Mouse (Mus musculus) stomach, embryonic 16.5 days (tissue): Measurements from ENCODE around the gene Chrm4. TPM values are rescaled to one million over a fixed set of nuclear protein-coding genes. Genes with fewer than 3 reads are reported as not detected.
A peak's percentile ranks its signal among the peaks of the same experiment; 100 is the strongest.

Source experiments
- ATAC-seq: fragments of 200-750 bp; cut with Nextera tagmentation; 2 replicates; pipeline ENCODE4 v1.8.0; 2017; ENCODE audit warnings: moderate number of reproducible peaks, moderate TSS enrichment; ENCODE audit not compliant: insufficient read depth, low FRiP score
- H3K27ac ChIP-seq: fragments of 300-500 bp; sonication (generic); 2 replicates; pipeline ENCODE4 v1.5.1; 2014; ENCODE audit warnings: low read length
- H3K27me3 ChIP-seq: fragments of 300-500 bp; sonication (generic); 2 replicates; pipeline ENCODE4 v1.6.1; 2014; ENCODE audit warnings: low read length, control low read depth, mixed read lengths; ENCODE audit not compliant: control insufficient read depth, insufficient read depth
- H3K36me3 ChIP-seq: fragments of 300-500 bp; sonication (generic); 2 replicates; pipeline ENCODE4 v1.6.1; 2014; ENCODE audit warnings: low read length; ENCODE audit not compliant: control insufficient read depth, insufficient read depth
- H3K4me1 ChIP-seq: fragments of 300-500 bp; sonication (generic); 2 replicates; pipeline ENCODE4 v1.6.1; 2014; ENCODE audit warnings: low read length, control low read depth, mixed read lengths; ENCODE audit not compliant: control insufficient read depth, insufficient read depth
- H3K4me2 ChIP-seq: fragments of 300-500 bp; sonication (generic); 2 replicates; pipeline ENCODE4 v1.6.1; 2014; ENCODE audit warnings: low read depth, low read length, mixed read lengths
- H3K4me3 ChIP-seq: fragments of 300-500 bp; sonication (generic); replicated peaks from 2 replicates; pipeline ENCODE4 v1.5.1; 2014; ENCODE audit warnings: mild to moderate bottlenecking, low read length
- H3K9ac ChIP-seq: fragments of 300-500 bp; sonication (generic); 2 replicates; pipeline ENCODE4 v1.6.1; 2014; ENCODE audit warnings: low read length
- H3K9me3 ChIP-seq: fragments of 300-500 bp; sonication (generic); replicated peaks from 2 replicates; pipeline ENCODE4 v1.6.1; 2016; ENCODE audit warnings: low read length, control low read depth; ENCODE audit not compliant: control insufficient read depth
- WGBS: fragments of 180-500 bp; shearing (Covaris S2); extraction: QIAGEN DNeasy Blood & Tissue Kit; methylation state at CpG from one replicate; pipeline ENCODE4 v1.1.7; 2014; 5-methylcytosine and 5-hydroxymethylcytosine counted together
- polyA plus RNA-seq: library from polyadenylated mRNA; unstranded; fragments of >200 nt; fragmentation: Nextera tagmentation; extraction: Ambion mirVana; gene quantifications from 2 replicates; pipeline ENCODE4 v1.2.1, GENCODE M21; 2015

Chrm4 gene
- polyA plus RNA-seq, 1 experiment from 2014 or later = 0.27 TPM

DNA sequence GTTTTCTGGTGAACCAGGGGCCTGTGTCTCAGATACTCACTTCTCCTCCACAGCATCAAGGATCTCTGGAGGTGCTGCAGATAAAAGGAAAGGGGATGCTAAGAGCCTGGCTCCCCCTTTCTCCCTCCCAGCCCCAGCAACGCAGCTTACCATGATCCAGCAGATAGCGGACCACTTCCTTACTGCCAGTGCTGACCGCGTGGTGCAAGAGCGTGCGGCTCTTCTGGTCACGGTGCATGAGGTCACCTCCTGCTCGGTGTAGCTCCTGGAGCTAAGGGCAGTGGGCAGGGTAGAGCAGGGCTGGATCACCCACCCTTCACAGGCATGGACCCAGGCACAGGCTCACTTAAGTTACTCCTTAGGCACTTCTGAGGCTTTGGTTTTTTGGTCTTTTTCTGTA, 7.0 kb downstream of the Chrm4 start:
- Histone ChIP-seq H3K9ac (no peak overlapping the region), H3K36me3 (peaks cover 15% of the 10 kb centered on the region; the same call in 1 of the 2 replicates), H3K4me1 (peaks cover 28% of the 10 kb centered on the region), H3K4me3 (no peak overlapping the region), H3K9me3 (no peaks in the 10 kb centered on the region), H3K27ac (no peak overlapping the region), H3K27me3 (no peaks in the 10 kb centered on the region), H3K4me2 (no peak overlapping the region)
- 40% methylated on average over 8 of the region's 8 CpGs for WGBS
- ATAC-seq = no peak

DNA sequence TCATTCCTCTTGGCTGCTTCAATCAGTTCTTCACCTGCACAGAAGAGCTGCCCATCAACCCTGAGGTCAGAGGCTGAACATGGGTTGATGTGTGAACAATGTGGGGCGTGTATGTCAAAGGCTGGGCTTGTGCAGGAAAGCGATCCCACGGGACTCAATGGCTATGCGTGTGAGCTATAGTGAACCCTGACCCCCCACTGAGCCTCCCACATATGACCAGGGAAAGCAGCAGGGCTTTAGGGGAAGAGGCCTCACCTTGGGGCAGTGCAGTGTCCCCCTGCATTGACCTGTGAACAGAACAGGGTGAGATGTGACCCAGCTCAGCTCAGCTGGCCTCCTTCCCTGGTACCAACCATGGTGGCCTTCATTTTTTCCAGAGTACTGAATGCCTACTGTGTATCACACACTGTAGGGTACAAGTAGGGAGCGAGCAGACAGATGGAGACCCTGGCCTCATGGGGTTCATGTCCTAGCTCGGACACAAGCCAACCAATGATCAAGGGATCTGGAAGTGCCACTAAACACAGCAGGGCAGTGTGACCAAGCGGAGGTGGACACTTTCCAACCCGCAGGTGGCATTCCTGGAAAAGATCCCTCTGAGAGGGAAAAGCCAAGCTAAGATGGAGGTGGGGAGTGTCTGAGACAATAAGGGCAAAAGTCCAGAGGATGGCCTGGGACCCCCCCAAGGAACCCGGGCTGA, 7.9 kb downstream of the Chrm4 start:
- Histone ChIP-seq H3K27me3 (no peaks in the 10 kb centered on the region), H3K36me3 (peaks cover 21% of the 10 kb centered on the region; the same call in 1 of the 2 replicates), H3K9me3 (no peaks in the 10 kb centered on the region), H3K4me3 (no peak overlapping the region), H3K4me1 (peaks cover 25% of the 10 kb centered on the region), H3K27ac (no peak overlapping the region), H3K9ac (no peak overlapping the region), H3K4me2 (no peak overlapping the region)
- ATAC-seq = no peak
- WGBS = 84% methylated on average over 9 of the region's 9 CpGs

DNA sequence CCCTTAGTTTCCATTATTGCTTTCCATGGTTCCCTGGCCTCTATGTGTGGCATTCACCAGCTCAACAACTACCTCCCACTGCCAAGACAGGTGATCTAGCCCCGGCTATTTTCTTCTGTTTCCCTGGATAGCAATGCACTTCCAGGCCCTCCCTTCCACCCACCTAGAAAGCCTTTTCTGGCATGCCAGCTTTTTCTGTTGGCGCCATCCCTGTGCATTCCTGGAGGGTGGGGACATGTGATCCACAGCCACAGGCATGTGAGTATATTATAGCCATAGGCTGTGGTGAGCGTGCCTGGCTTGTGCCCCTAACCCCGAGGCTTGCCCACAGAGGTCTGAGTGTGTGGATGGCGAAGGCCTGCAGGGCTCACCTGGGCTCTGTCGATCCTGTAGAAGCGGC, 9.1 kb downstream of the Chrm4 start:
- no peaks in the 10 kb centered on the region for H3K27me3 ChIP-seq
- peaks cover 17% of the 10 kb centered on the region for H3K4me1 ChIP-seq
- WGBS = 92% methylated on average over 7 of the region's 7 CpGs
- H3K4me2 ChIP-seq = no peak overlapping the region
- H3K9ac ChIP-seq = no peak overlapping the region
- H3K9me3 ChIP-seq = no peaks in the 10 kb centered on the region
- no peak overlapping the region for H3K27ac ChIP-seq
- peaks cover 23% of the 10 kb centered on the region; the same call in 1 of the 2 replicates for H3K36me3 ChIP-seq
- no peak overlapping the region for H3K4me3 ChIP-seq
- ATAC-seq = no peak

DNA sequence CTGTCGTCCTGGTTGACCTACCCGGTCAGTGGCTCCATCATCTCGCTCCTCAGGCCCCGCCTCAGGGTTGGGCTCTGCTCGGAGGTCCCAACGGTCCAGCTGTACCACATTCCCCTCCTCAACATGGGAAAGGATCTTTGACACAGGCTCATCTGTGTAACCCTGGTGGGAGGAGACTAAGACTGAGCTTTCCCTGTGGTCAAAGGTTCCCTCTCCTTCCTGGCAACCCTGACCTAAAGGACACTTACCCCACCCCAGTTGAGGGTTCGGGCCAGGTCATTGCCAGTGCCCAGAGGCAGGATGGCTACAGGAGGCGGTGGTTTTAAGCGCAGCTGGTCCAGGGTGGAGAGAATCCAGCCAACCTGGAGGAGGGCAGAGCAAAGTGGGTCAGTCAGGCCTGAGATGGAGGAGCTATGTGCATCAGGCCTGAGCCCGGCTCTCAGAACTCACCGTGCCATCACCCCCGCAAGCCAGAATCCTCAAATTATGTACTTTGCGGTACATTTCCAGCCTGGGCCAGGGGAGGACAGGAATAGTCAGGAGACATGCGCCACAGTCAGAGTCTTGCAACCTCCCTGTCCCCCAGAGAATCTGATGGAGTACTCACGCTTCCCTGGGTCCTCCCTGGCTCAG, 12.4 kb downstream of the Chrm4 start:
- Histone ChIP-seq H3K9me3 (no peaks in the 10 kb centered on the region), H3K27me3 (no peaks in the 10 kb centered on the region), H3K4me2 (no peak overlapping the region), H3K4me1 (peaks cover 5% of the 10 kb centered on the region; the same call in 1 of the 2 replicates), H3K4me3 (no peak overlapping the region), H3K36me3 (peaks cover 21% of the 10 kb centered on the region; the same call in 1 of the 2 replicates), H3K27ac (no peak overlapping the region), H3K9ac (no peak overlapping the region)
- no peak for ATAC-seq
- 82% methylated on average over 15 of the region's 15 CpGs for WGBS

DNA sequence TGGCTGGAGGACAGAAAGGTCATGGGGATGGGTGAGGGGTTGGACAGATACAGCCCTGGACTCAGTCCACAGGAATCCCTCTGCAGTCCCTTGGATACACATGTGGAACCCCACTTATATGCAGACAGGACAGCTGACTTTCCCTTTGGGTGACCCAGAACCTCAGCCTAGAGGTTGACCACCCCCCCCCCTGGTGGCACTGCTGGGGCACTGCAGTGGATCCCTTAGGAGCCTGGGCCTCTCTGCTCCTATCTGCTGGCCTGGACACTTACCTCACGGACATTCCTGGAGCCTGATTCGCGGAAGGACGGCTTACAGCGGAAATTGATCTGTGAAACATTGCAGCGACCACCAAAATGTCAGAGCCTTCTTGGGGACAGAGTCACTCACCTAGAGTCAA, 15.3 kb downstream of the Chrm4 start:
- ATAC-seq = no peak
- Histone ChIP-seq H3K4me1 (peaks cover 19% of the 10 kb centered on the region), H3K36me3 (peaks cover 9% of the 10 kb centered on the region; the same call in 1 of the 2 replicates), H3K27me3 (no peaks in the 10 kb centered on the region), H3K27ac (no peak overlapping the region), H3K4me3 (no peak overlapping the region), H3K9me3 (no peaks in the 10 kb centered on the region), H3K4me2 (no peak overlapping the region), H3K9ac (no peak overlapping the region)
- 73% methylated on average over 6 of the region's 6 CpGs for WGBS

DNA sequence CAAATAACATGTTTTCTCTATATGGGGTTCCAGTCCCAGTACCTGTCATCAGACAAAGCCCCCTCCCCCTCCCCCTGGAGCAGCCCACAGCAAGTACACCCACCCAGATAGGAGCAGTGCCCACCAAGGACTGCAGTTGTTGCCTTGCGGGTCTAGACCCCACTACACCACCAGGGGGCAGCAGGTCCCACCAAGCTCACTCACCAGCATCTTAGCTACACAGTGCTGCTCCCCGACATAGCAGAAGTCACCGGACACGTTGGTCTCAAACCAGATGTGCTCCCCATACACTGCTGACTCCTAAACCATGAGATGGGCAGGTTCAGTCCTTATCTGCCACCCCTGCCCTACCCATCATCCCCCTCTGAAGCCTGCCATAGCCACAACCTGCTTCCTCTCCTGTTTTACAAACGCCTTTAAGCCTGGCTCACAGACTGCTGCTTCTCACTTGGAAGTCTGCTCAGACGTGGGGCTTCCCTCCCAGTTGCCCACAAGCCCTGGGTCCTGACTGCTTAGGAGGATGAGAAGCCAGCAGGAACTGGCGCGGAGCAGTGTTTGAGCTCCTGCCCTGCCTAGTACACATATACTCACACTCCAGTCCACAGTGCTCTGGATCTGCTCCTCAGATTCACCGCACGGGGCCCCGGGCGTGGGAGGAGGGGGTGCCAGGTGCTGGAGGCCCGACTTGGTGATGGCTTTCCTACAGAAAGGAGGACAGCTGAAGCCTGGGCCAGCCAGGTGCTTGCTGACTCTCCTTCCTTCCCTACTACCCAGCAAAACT, 17.3 kb downstream of the Chrm4 start:
- Histone ChIP-seq H3K9me3 (no peaks in the 10 kb centered on the region), H3K4me1 (peaks cover 39% of the 10 kb centered on the region), H3K27ac (no peak overlapping the region), H3K9ac (no peak overlapping the region), H3K36me3 (peaks cover 8% of the 10 kb centered on the region; the same call in 1 of the 2 replicates), H3K4me2 (no peak overlapping the region), H3K4me3 (no peak overlapping the region), H3K27me3 (no peaks in the 10 kb centered on the region)
- WGBS = 42% methylated on average over 13 of the region's 13 CpGs
- peak; percentile 53; the same call in 1 of the 2 replicates for ATAC-seq

DNA sequence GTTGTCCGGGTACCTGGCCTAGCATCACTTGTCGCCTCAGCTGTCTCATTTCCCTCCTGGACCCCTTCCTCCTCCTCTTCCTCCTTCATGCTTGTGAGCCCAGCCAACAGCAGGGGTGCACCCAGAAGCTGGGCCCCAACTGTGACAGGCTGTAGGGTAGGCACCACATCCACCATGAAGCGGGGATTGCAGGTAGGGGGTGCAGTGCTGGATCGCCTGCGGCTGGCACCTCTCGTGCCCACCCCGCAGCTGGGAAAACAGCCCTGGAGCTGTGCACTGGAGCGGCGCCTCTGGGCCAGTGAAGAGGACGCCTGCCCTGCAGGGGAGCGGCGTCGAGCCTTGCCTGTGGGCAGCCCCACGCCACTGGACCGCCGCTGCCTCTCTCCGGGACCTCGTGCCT, 18.4 kb downstream of the Chrm4 start, which contains the start of gene Gm9821:
Gm9821 (plus strand) TSS at position 221 of the 400 bp plus-strand sequence.
- Histone ChIP-seq H3K4me2 (no peak within 1 kb of the TSS), H3K27ac (no peak within 1 kb of the TSS)
- 92% methylated on average over 18 of the region's 18 CpGs for WGBS

DNA sequence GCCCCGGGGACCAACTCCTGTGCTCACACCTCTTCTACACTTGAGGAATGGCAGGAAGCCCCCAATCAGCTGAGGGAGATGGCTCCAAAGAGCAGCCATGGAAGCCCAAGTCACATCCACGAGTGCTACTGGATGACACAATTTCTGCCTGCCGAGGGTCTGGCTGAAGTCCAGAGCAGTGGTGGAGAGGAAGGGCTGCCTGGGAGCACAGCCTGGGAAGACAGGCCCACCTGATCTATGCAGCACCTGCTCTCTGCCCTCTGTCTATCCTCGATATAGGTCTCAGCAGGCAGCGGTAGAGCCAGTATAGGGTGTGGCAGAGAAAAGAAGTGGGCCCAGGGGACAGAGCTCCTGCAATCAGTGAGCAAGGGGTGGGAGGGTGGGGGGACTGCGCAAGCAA, 19.8 kb downstream of the Chrm4 start:
- WGBS = 35% methylated on average over 6 of the region's 6 CpGs
- H3K9ac ChIP-seq = peak overlapping the region; percentile 42

More for the DNA sequence above, 18.4 kb downstream of the Chrm4 start, which contains the start of gene Gm9821:
- Histone ChIP-seq H3K4me3 (no peak within 1 kb of the TSS), H3K4me1 (peaks cover 50% of the 10 kb centered on the region), H3K9me3 (no peaks in the 10 kb centered on the region), H3K27me3 (no peaks in the 10 kb centered on the region), H3K36me3 (no peaks in the 10 kb centered on the region; the same call in 1 of the 2 replicates), H3K9ac (peak within 1 kb of the TSS; percentile 42; the same call in 1 of the 2 replicates)
- ATAC-seq = no peak

More for the DNA sequence above, 19.8 kb downstream of the Chrm4 start:
- no peaks in the 10 kb centered on the region; the same call in 1 of the 2 replicates for H3K36me3 ChIP-seq
- H3K27me3 ChIP-seq = no peaks in the 10 kb centered on the region
- no peak for ATAC-seq
- no peak overlapping the region for H3K4me3 ChIP-seq
- H3K9me3 ChIP-seq = no peaks in the 10 kb centered on the region
- no peak overlapping the region for H3K27ac ChIP-seq
- H3K4me1 ChIP-seq = peaks cover 57% of the 10 kb centered on the region
- H3K4me2 ChIP-seq = no peak overlapping the region
